Mouse (Mus musculus) thymus, postnatal 10 days (tissue): ENCODE results near the gene Ccpg1os.

Source experiments
- DNase-seq, 2 experiments: peaks; one replicate each; pipeline ENCODE4 v3.0.0; 2021; ENCODE audit warnings: low spot score in 2 of 2

Gene Ccpg1os

DNA sequence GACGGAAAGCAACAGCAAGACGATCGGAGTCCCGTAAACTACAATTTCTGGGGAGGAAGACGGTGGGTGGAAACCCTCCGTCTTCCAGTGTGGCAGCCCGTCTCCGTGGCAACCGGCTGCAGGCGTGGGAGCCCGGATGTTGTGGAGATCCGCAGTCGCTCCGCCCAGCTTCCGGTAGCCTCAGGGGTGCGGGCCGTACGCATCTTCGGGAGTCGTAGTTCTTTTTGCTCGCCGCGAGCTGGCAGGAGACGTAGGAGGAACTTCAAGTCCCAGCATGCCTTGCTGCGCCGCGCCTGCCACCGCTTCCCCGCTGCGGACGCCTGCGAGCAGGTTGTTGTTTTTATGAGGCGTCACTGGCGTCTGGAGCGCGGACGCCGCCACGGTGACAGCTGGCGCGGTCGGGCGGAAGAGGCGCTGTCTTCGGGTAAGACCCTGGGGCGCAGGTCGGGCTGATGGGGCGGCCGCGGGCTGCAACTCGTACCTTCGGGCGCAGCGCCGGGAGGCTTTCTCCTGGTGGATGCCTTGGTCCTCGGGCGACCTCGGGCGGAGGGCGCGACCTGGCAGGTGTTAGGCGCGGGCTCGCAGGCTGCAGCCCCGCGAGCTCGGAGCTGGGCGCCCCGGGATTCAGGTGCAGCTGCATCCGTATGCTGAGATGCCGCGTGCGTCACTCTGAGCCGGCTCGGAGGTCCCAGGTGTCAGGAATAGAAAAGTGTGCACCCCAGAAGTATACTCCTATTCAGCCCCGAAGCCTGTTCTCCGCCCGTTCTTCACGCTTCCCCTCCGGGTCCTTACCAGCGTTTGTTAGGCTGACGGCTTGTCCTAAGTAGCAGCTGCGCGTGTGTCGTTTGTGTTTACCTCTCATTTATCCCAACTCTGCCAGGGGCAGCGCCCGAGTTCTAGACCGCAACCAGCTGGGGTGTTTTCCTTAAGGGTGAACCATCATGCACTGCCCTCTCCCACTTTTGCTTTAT is at the start of gene Ccpg1os, which contains the start of gene Ccpg1:
Gene Ccpg1os, minus strand, starts transcription at position 133 of the 971 bp plus-strand sequence.
Gene Ccpg1, plus strand, starts transcription at position 180 of the 971 bp plus-strand sequence.
- peak; percentile 94 to 97 for DNase-seq

GRCm38 (mm10) chr9:73033406-73033805 is 48.2 kb upstream of the Ccpg1os start:
- no peak for DNase-seq

DNA sequence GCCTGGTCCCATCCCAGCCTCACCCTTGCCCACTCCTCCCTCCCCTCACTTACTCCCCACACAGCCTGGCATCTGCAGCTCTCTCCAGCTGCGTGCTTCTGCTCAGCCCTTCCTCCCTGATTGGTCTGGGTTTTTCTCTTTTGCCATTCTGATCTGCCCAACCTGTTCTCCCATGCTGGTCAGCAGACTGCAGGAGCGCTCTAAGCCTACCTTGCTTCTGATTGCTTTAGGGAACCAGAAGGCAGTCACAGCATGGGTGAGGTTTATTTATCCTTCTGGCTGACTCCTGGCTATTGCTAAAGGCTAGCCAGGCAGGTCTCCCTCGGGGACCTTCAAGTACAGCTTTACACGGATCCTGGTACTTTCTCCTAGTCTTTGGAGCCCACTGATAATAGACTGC is 46.2 kb upstream of the Ccpg1os start:
- no peak for DNase-seq

GRCm38 (mm10) chr9:73030443-73030842 is 45.3 kb upstream of the Ccpg1os start:
- DNase-seq, result no peak

GRCm38 (mm10) chr9:73025818-73026636 is 40.8 kb upstream of the Ccpg1os start:
- DNase-seq, result no peak

GRCm38 (mm10) chr9:73020566-73021097 is 35.5 kb upstream of the Ccpg1os start:
- DNase-seq, result no peak

DNA sequence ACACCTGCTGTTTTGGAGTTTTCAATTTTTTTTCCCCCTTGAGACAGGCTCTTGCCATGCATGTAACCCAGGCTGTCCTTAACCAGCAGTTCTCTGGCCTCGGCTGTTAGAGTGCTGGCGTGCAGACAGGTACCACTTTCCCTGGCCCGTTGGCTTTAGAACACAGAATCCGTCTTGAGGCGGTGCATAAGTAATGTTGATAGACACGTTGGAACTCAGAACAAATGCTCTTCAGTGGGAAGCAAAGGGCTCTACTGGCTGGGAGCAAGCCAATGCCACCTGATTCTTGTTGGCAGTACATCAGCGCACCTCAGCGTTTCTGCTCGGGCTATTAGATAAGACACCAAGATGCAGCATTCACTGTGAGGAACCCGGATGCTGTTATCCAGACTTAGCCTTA is 34.7 kb upstream of the Ccpg1os start:
- no peak for DNase-seq

DNA sequence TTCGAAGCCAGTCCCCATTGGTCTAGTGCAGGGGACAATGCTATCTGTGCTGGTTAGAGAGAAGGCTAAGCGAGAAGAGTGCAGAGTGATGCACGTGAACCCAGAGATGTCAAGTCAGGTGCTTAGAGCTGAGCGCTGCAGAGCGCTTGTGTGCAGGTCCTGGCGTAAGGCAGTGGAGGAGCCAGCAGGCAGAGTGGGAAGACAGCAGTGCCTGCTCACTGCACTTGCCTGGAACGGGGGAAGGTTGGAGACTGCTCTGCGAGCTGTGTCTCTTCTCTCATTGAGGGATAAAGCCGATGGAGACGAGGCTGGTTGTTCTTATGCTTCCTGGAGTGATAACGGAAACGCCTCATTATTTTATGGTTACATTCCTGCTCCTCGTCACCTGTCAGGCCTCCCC is 29.5 kb upstream of the Ccpg1os start:
- DNase-seq, result no peak

DNA sequence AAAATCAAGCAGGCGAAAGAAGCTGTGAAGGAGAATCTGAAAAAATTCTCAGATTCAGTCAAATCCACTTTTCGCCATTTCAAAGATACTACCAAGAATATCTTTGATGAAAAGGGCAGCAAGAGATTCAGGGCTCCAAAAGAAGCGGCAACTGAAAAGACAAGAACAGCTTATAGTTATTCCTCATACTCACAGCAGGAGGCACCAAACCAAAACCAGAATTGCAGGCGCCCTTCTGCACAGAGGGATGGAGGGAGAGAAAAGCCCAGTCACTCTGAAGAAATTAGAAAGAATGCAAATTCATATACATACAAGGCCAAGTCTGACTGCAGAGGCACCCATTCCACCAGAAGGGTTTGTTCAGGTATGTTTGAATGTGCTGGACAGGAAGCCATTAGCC is 27.4 kb upstream of the Ccpg1os start:
- DNase-seq, result no peak

DNA sequence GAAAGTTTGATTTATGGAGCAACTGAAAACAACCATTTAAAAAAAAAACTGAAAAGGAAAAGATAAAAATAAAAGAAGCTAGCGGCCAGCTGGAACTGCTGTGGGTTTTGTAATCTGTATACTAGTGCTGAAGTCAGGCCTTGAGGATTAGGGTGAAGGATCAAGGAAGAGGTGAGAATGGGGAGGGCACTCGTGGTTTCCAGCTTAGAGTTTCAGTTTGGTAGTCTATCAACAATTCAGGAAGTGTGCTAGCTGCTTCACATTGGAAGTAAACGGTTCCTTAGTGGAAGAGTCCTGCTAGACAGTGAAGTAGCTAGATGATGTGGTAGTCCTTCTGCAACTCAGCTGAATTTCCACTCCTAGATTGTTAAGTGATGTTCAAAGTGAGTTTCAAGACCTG is 23.2 kb upstream of the Ccpg1os start:
- no peak for DNase-seq

- no peak for DNase-seq
These were observed 21.0 kb upstream of the Ccpg1os start for GRCm38 (mm10) chr9:73006175-73006574.

DNA sequence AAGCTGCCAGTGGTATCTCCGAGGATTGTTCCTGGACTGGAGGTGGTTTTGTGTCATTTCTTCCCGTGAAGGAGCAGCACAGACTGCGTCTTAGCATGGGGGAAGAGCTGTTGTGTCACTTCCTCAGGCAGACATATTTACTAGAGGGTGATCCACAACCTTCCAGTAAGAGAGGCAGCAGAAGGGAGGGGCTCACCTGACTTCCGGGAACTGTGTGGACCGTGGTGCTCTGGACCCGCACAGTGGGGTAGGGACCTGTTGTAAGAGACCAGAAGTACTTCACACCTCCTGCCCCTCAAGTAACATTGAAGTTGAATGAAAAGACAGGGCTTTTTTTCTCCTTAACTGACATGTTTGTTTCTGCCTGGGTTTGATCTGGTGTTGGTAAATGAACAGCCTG is 19.9 kb upstream of the Ccpg1os start:
- no peak for DNase-seq

- DNase-seq, result no peak
These were observed 18.9 kb upstream of the Ccpg1os start for GRCm38 (mm10) chr9:73004076-73004475.

- DNase-seq, result no peak
These were observed 17.0 kb upstream of the Ccpg1os start for GRCm38 (mm10) chr9:73002177-73002576.

GRCm38 (mm10) chr9:73001314-73002011 is 16.3 kb upstream of the Ccpg1os start:
- DNase-seq, result no peak

DNA sequence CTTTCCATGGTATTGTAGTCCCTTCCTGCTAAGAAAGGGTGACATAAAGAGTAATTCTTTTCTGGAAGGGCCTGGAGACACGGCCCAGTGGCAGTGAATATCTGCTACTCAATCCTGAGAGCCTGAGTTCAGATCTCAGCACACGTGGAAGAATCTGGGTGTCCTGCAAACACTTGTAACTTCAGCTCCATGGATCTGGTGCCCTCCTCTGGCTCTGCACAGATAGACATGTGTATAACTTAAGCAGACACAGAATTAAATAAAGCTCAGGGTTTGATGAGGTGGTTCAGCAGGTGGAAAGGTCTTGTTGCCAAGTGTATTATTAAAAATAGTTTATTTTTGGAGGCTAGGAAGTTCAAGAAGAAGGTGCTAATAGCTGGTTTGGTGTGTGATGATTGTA is 15.3 kb upstream of the Ccpg1os start:
- no peak for DNase-seq

DNA sequence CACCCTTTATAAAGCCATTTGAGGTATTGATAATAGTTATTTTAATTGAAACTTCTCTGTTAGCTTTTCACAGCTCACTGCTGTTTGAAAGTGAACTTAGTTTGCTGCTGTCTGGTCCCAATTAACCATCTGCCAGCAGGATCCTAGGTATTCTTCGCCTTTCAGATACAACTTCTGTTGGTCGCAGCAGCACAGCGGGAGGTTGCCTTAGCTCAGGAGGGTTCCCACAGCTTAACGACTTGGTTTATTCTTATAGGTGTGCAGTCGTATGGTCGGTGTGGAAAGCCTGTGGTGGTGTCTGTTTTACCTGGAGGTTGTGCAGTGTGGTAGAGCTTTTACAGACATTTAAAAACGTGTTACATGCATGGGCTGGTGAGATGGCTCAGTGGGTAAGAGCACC is 11.6 kb upstream of the Ccpg1os start:
- DNase-seq, result no peak

GRCm38 (mm10) chr9:72996167-72996566 is 11.0 kb upstream of the Ccpg1os start:
- no peak for DNase-seq

GRCm38 (mm10) chr9:72992576-72992975 is 7.4 kb upstream of the Ccpg1os start:
- no peak for DNase-seq

- DNase-seq, result no peak
These were observed 6.2 kb upstream of the Ccpg1os start for GRCm38 (mm10) chr9:72991420-72991819.

- no peak for DNase-seq
These were observed 3.5 kb upstream of the Ccpg1os start for GRCm38 (mm10) chr9:72988706-72989105.

- DNase-seq, result no peak
These were observed 2.5 kb upstream of the Ccpg1os start for GRCm38 (mm10) chr9:72987703-72988102.
